Mouse (Mus musculus) right cerebral cortex, postnatal 14 days (tissue): ENCODE measurements around the gene Gm28374.
"Not testable (repeated sequence)": the region's sequence is repeated elsewhere in the genome, so short reads cannot be mapped to it uniquely, and the experiment has no call there.

Experiments
- DNase-seq: peaks from one replicate; pipeline ENCODE4 v3.0.0; 2022

Gm28374 gene

DNA sequence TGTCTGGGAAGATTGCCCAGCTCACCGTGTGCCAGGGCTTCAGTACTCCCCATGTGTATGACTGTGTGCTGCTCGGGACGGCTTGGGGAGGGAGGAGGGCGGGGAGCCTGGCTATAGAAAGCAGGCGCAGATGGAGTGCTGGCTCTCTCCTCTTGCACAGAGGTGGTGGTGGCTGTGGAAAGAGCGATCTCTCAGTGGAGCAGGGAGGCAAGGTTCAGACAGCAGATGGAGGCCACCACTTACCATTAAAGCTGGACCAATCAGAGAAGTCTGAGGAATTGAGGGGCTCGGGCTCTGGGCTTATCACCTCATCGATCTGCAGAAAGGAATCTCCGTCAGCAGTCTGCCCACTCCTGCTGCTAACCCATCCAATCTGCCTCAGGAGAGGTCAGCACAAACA is at the start of gene Gm28374:
TSS of gene Gm28374 (minus strand) at position 101 of the 400 bp plus-strand sequence.
- DNase-seq, result no peak

DNA sequence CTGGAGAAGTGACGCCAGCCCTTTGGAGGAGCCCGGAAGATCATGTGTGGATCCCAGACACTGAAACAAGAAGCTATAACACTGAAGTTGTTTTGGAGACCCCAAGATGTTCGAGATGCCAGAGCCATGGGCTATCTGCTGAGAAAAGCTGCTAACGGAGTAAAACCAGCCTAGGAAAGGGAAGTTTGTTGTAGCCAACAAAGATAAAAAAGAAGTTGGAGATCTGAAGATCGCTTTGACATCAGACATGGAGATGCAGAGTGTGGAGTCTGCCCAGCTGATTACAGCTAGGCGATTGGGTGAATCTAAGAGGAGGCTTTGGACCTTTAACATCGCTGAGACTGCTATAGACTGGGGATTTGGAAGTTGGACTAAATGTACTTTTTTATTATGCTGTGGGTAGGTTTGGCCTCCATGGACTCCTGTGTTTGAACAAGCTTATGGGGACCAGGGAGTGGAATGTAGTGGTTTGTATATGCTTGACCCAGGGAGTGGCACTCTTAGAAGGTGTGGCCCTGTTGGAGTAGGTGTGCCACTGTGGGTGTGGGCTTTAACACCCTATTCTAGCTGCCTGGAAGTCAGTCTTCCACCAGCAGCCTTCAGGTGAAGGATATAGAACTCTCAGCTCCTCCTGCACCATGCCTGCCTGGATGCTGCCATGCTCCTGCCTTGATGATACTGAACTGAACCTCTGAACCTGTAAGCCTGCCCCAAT is 48.5 kb upstream of the Gm28374 start:
- DNase-seq, result not testable (repeated sequence)

DNA sequence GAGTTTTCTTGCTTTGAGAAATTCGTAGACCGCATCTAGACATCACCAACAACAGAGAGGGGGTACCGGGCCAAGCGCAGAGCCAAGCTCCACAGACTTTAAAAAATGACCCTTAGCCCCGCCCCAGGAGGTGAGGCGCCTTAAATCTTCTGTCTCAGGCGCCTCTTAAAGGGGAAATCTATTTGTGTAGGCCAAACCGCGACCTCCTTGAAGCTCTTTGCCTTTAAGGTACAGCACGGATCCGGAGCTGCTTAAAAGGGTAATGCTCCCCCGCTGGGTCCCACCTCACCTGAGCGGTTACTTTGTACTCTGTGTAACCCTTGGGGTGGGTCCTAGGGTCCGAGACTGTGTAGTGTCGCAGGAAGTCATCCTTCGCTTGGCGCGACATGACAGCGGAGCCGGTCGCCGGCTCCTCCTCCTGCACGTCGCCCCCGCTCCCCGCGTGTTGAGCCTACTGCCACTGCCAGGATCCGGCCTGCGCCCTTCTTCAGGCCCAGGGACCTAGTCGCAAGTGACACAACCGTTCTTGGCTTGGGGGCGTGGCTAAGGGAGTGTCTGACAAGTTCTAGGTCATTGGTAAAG is 45.8 kb upstream of the Gm28374 start, which contains the start of gene Snx15:
TSS of gene Snx15 (minus strand) at position 545 of the 582 bp plus-strand sequence.
- peak; percentile 94 for DNase-seq

DNA sequence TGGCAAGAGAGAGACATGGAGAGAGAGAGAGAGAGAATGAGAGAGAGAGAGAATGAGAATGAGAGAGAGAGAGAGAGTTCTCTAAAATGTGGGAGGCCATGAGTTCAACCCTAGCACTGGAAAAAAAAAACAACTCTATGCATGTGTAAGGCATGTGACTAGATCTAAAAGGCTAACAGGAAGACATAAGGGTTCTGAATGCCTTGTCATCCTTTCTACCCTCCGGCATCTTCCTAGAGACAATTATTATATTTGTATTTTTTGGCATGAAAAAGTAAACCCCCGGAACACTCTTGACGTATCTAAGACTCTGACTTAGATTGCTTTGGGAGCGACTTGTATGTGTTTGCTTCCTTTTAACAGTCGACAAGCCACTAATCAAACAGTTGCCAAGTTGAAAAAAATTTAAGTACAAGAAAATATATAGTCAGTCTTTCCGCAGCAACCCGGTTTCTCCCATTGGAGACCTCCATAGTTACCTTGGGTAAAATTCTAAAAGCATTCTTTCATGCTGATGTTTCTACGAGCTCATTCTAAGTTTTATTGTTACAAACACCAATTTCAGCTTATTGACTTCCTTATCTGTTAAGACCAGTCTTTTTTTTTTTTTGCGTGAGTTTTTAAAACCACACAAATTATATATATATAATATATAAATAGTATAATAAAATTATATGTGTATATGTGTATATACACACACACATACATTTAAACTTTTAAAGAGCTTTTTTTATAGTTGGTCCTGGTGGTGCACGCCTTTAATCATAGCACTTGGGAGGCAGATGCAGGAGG is 44.9 kb upstream of the Gm28374 start:
- no peak for DNase-seq

DNA sequence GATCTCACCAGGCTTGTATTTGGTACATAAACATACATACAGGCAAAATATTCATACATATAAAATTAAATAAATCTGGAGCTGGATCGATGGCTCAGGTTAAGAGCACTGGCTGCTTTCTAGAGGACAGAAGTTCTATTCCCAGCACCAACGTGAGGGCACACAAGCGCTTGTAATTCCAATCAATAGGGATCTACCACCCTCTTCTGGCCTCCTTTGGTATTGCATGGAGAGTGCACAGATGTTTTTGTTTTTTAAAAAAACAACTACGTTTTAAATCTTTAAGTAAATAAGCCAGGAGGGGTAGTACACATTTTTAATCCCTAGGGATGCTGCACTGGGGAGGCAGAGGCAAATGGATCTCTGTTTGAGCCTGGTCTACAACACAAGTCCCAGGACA is 44.2 kb upstream of the Gm28374 start:
- DNase-seq, result no peak

DNA sequence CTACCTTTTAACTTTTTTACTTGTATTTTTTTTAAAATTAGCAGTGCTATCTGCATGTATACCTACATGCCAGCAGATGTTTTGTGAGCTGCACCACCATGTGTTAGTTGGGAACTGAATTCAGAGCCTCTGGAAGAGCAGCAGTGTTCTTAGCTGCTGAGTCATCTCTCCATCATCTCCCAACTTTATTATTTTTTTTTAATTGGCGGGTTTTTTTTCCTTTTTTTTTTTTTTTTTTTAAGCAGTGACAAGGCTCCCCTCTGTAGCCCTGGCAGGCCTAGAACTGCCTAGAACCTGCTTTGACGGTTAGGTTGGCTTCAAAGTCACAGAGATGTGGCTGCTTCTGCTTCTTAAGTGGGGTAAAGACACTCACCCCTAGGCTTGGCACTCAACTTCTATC is 42.8 kb upstream of the Gm28374 start:
- no peak for DNase-seq

DNA sequence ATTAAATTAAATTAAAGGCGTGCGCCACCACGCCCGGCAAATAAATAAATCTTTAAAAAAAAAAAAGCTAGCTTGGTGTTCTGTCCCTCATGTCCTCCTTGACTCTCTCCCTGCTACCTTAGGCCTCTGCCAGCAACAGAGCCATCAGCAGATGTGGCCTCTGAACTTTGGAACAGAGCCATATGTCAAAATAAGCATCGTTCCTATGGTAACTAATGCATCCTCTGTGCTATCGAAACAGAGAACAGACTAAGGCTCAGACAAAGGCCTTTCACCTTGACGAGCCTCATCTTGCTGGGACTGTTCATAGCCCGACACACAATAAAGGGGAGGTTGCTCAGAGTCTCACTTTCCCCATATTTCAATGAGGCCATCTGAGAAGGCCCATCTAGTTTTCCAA is 41.3 kb upstream of the Gm28374 start:
- DNase-seq, result no peak

DNA sequence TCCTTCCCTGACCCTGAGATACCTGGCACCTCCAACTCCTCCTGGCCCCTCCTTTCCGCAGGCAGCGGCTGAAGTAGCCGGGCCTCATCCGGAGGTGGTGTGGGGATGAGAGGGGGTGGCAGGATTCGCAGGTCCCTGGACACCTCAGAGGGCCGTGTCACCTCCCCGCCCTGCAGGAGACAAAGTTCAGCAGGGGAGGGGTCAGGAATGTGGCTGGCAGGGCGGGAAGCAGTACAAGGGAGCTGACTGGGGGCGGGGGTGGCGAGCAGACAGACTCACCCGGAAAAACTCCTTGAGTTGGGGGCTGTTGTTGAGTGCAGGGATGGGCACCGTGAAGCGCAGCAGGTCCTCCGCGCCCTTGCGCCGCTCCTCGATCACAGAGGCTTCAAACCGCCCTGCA is 39.7 kb upstream of the Gm28374 start:
- DNase-seq, result no peak

DNA sequence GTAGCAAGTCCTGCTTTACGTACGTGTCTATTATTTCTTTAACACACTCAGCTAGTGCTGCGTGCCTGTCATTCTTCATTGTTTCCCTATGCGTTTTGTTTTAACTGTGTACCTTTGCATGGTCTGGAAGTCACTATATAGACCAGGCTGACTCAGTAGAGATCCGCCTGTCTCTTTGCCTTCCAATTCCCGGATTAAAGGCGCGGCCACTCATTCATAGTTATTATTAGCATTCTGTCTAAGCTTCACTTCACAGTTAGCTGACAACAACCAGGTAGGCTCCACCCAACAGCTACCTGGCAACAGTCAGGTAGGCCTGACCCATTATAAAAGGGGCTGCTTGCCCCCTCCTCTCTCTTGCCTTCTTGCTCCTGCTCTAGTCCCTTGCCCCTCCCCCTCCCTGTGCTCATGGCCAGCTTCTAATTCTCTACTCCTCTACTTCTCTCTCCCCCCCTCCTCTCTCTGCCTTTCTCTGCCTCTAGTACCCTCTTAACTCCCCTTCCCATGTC is 36.7 kb upstream of the Gm28374 start:
- DNase-seq, result peak; percentile 35

DNA sequence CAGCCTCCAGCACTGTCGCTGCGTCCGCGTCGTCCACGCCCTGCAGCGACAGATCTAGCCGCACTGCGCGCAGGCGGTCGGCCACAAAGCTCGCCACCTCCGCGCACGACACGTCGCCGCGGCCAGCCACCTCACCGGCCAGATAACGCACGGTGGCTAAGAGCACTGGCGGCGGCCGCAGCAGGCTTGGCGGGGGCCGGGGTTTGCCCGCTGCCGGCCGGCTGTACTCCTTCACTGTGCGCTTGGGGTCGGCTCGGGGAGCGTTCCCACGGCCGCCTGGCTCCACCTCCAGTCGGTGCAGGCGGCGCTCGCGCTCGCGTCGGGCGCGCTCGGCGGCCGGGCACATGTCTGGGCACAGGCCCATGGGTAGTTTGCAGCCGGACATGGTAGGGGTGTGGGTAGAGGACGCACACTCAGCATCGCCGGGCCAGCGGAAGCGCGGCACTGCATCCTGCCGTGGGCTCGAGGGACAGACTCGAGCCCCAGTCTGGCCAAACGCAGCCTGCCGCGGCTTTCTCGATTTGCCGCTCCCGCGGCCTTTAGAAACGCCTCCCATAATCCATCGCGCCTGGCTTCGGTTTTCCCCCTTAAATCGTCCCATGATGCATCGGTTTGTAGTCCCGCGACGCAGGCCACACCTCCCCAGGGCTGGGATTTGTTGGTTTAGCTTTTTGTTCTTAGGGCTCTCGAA is 36.1 kb upstream of the Gm28374 start, which contains the start of gene Sac3d1:
TSS of gene Sac3d1 (minus strand) at position 665 of the 691 bp plus-strand sequence.
- DNase-seq, result peak; percentile 86

DNA sequence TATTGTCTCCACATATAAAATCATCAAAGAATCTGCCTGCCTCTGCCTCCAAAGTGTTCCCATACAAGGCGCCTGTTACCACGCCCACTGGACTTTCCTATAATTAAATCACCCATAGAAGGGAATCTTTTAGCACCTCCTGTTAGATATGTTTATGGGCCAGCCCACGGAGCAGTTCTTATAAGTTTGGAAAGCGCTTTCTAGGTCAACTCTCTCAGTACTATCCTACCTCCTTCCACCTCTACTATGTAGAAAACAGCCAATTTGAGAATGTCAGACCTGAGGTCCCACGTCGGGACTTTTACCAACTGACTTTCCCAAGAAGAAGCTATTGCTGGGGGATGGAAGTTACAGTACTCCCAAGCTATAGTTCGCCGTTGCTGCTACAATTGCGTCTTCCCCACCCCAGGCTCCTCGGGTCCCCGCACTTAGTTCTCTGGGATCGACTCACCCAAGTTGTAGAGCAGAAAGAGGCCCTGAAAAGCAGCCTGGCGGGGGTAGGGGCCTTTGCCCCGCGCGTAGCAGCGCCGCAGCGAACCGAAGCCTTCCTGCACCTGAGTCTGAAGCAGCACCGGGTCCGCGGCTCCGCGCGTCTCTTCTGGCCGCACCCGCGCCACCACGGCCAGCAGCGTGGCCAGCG is 35.4 kb upstream of the Gm28374 start:
- no peak for DNase-seq

DNA sequence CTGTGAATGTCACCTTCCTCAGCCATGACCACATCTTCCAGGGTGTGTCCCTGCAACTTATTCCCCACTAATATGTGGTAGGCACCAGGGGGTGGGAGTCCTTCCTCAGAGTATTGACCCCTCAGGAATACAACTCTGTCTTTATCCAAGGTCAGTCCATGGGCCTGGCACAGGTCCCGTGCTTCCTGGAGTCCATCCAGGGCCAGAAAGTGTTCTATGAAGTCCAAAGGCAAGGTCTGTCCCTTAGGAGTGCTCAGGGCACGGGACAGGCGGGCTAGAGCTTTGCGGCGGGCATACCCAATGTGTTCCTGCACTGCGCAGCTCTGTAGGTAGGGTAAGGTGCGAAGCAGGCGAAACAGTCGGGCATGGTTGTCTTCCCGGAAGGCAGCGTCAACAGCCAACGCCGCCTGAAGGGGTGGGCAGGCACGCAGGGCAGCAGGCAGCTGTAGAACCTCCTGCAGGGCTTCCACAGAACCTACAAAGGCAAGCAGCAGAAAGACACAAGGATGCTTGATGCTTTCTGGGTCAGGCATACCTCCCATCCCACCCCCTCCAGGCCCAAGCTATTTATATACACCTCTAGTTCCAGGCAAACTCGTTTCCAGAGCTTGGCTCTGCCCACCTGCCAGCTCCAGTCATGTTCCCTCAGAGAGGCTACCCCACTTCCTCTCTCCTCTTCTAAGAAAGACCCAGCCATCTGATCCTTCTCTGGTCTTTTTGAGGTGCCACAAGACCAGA is 34.2 kb upstream of the Gm28374 start:
- no peak for DNase-seq

DNA sequence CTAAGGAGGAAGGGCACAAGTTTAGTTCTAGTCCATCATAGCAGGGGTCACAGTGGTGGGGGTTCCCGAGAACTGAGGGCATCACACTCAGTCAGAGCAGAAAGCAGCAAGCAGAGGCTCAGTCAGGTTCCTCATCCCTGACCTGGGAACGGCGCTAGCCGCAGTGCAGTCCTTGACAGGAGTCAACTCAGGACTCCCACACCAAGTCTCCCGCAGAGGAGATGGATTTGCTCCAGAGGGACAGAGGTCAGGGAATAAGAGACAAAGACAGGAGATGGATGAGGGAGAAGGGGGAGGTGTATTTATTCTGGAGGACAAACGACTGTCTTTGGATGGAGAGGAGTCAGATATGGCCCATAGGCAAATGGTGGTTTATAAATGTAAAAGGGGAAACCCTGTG is 31.1 kb upstream of the Gm28374 start:
- DNase-seq, result no peak

DNA sequence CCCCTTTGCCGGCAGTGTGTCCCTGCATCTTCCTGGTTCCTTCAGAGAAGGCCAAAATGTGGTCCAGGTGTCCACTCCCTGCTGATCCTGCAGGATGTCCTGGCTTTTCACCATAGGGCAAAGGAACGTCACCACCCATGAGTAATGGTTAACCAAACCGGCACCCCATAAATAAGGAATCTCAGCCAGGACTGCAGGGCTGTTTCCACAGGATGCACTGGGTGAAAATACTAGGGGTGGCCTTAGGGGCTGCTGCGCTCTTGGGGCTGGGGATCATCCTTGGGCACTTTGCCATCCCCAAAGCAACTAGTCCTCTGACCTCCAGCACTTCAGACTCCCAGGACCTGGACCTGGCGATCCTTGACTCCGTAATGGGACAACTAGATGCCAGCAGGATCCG is 23.5 kb upstream of the Gm28374 start, which contains the start of gene Naaladl1:
TSS of gene Naaladl1 (plus strand) at position 197 of the 400 bp plus-strand sequence.
- no peak for DNase-seq

DNA sequence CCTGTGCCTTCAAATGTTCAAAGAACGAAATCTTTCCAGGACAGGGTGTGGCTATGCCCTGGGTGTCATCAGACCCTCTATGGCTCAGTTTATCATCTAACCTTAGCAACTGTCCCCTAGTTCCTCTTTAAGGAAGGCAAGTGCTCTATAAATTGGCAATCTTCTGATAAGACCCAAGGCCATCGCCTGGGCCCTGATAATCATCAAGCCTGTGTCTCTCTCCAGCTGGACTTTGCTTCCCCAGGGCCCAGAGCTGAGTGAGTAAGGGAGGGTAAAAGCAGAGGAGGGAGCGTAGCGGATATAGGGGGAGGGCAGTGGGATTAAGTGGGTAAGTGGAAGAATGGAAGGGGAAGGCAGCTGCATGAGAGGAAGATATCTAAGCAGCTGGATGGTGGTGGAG is 22.4 kb upstream of the Gm28374 start:
- DNase-seq, result no peak

DNA sequence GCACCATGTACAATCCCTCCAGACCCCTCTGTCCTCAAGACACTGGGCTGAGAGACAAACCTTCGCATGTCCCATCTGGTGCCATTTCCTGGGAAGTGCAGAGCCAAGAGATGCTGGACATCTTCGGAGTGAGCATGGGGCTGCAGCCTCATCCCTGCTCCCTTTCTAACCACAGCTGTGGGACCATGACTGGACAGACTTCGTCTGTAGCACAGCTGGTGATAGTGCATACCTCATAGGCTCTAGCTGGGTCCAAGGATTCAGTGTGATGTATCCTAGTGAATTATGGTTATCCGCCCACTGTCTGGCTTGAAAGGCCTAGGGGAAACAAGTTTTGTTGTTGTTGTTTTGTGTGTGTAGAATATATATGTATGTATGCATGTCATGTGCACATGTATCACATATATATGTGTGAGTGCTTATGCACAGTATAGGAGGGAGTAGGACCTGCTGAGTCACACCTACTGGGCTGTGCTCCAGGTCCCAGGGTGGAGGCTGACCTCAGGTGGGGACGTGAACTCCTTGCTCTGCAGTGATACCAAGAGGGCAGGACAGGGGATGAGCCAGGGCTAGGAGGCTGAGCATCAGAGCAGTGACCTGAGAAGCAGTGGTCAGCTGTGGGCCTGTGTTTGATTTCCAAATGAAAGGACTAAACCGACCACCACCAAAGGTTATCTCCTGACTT is 20.3 kb upstream of the Gm28374 start:
- DNase-seq, result no peak

DNA sequence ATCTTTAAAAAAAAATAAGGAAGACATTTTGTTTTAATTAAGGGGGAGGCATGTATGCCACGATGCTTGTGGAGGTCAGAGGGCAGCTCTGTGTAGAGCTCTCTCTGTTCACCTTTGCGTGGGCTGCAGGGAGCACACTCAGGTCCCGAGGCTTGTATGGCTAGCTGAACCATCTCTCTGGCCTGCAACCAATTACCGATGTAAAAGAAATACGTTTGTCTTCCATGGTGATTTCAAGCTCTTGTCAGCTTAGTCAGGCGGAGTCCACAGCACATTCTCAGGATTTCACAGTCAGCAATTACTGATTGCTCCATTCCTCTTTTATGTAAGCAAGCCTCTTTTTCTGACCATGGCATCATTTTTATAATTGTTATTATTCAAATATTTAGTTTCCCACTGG is 19.1 kb upstream of the Gm28374 start:
- no peak for DNase-seq

DNA sequence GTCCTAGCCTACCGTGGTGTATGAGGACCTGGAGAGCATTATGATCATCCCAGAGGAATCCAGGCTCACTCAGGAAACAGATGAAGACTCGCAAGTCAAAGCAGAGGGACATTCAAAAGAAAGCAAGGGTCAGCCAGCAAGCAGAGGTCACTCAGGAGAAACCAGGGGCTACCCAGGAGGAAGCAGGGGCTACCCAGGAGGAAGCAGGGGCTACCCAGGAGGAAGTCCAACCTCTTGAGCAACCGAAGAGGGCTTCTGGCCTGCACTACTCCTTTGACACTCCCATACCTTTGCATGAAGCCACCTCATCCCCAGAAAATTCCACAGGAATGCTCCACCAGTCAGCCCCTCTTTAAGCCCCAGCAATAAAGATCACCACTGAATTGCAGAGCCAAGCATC is 15.8 kb upstream of the Gm28374 start:
- DNase-seq, result no peak

DNA sequence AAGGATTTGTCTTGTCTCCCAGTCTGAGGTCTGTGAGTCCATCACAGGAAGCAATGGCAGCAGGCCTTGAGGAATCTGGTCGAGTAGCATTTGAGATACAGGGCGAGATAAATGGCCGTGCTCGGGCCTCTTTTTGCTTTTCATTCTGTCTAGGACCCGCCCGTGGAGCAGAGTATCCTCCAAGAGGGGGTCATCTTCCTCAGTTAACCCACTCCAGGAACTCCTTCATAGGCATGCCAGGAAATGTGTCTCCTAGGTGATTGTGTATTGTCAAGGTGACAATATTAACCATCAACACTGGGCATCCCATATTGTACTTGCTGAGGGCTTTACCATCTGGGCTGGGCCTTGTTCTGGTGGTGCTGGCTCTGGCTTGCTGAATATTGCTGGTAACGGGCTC is 12.1 kb upstream of the Gm28374 start, which contains the start of gene AC131692.1:
TSS of gene AC131692.1 (plus strand) at position 301 of the 400 bp plus-strand sequence.
- no peak for DNase-seq

DNA sequence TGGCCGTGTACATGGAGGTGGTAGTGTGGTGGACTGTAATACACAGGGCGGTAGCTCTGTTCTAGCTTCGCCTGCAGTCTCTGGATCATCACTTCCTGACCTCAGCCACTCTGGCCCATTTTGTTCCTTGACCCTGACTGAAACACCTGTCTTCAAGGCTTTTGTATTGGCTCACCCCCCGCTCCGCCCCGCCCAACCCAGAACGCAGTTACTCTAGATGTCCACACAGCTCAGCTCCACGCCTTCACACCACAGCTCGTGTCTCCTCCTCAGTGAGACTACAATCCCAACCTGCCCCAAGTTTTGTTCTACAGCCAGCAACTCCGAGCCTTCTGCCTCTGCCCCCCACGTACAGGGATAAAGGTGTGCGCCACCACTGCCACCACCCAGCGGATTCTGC is 6.8 kb upstream of the Gm28374 start:
- no peak for DNase-seq

DNA sequence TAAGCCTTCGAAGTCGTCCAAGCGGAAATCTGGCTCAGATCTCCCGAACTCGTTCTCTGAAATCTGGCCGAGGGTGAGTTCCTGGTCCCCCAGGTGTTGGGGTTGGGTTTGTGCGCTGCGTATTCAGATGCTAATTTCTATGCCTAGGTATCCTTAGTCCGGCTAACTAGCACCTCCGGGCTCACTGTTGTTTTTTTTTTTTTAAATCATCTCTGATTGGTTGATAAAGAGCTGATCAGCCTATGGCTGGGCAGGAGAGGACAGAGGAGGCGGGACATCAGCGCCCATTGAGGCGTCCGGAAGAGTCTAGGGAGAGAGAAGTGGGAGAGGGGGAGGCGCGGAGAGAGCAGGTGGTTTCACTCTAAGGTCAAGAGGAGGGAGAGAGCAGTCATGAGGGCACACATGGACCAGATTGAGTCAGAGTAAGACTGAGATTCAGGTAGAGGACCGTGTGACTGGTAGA is 3.4 kb upstream of the Gm28374 start:
- DNase-seq, result no peak
